Mouse (Mus musculus) adrenal gland, postnatal 25 days (tissue): ENCODE results near the gene Plac9a. TPM values are rescaled to one million over a fixed set of nuclear protein-coding genes. Genes with fewer than 3 reads are reported as not detected.
"Not testable (repeated sequence)": the region's sequence is repeated elsewhere in the genome, so short reads cannot be mapped to it uniquely, and the experiment has no call there.

Experiments used
- DNase-seq: peaks from one replicate; pipeline ENCODE4 v3.0.0; 2021; ENCODE audit warnings: mixed read lengths
- total RNA-seq: library from RNA; stranded (reverse); gene quantifications from 2 replicates; pipeline ENCODE4 v1.2.3, GENCODE M21; 2021

The Plac9a gene
- total RNA-seq, 1 experiment from 2014 or later, result 1.3 TPM

DNA sequence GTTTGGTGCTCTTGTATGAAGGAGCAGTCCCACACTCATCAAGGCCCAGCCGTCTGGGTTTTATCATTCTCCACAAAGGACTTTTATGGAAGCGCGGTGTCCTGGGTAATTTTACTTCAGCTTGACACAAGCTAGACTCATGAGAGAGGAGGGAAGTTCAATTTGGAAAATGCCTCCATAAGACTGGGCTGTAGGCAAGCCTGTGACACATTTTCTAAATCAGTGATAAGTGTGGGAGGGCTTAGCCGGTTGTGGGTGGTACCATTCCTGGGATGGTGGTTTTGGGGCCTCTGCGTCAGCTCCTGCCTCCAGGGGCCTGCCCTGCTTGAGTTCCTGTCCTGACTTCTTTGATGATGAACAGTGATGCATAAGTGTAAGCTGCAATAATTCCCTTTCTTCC, 37.6 kb downstream of the Plac9a start:
- DNase-seq, result no peak

DNA sequence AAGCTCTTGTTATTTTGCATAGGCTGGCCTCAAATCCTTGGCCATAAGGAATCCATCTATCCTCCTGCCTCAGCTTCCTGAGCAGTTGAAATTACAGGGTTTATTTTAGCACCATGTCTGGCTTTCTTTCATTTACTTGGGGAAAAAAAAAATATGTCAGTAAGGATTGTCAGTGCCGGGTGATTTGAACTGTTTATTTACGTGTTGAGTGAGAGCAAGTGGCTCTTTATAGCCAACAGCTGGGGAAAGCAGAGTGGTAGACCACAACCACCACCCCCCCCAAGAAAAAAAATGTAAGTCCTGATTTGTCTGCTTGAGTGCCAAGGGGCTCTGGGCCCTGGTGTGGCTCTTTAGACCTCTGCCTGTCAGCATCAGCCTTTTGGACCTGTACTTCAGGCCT, 39.2 kb downstream of the Plac9a start:
- DNase-seq, result no peak

DNA sequence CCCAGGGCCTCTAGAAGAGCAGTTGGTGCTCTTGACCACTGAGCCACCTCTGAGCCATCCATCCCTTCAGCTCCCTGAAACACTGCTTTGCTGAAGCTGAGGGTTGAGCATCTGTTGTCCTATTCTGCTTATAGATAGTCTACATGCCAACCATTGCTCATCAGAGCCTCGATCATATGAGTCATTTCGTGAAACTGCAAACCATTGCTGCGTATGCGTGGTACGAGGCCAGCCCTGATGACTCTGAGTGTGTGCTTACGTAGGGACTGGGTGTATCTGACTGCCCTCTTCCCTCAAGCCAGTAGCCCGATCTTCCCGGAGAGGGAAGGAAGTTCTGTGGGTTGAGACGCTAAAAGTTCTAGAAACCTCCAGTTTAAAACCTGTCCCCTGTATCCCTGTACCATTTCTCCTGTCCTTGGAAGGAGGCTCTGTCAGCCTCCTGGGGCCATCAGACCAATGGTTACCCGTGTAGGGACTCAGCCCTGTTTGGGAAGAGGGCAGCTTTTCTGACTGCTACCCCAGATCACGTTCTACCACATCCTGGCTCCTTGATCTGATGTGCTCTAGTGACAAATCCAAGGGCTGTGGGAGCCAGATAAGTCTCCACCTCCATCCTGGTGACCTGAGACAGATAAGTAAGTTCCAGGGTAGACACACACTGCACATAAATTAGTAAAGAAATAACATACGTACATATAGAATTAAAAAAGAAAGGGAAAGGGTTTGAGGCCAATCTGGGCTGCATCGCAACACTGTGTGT, 40.9 kb downstream of the Plac9a start:
- DNase-seq, result no peak

DNA sequence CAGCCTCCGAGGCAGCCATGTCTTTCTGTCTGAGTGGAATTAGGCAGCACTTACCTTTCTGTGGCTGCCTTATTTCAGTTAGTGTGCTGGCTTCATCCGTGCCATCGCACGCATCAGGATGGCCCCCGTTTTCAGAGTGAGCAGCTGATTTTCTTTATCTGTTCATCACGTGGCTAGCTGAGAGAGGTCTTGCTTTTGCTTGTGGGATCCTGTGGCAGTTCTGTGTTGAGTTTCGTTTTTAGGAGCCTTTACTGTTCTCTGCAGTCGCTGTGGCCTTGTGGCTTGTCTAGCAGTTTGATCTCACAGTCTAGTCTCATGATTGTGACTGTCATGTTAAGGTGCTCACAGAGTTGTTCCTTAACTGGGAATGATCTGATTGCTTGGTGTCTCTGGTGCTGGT, 45.0 kb downstream of the Plac9a start:
- DNase-seq, result no peak

DNA sequence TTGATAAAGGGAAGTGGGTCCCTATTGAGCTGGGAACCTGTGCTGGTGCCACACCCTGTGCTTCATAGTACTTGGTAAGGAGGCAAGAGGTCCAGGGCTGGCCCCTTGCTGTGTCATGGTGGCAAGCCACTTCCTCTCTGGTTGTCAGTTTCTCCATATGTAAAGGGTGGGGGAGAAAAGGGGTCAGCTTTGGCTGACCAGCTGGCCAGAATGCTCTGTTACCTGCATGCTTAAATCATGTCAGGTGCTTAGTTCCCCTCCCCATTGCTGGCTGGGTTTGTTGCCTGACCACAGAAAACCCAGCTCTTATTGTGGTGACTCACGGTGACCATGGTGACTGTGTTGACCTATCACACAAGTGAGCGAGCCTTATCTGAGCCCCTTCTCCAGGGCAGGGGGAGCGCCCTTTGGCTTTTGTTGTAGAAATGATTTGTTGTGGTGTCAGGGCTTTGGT, 45.7 kb downstream of the Plac9a start:
- no peak for DNase-seq

DNA sequence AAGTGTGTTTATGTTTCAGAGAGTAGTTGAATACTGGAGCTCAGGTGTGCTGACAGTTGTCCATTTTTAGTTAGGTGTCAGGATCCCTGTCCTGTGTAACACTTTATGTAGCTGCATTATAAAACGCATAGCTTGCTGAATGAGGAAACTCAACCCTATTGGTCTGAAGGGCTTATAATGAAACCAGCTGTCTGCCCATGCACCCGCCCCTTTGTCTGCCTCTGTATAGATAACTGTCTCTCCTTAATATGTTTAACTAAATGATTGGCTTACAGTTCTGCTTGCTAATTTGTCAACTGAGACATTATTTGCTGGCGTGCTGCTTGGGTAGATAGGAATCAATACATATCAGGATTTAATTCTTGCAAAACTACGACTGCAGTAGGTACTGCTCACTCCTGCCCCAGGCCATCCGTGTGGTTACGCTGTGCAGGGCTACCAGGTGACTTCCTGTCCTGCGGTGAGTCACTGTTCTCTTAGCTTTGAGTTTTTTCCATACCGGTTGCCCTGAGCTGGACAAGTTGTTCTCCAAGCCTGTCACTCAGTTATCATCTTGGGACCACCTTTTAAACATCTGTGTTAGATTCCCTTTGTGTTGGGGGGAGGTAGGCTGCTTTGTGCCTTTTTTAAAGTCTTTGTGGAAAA, 47.5 kb downstream of the Plac9a start:
- no peak for DNase-seq

DNA sequence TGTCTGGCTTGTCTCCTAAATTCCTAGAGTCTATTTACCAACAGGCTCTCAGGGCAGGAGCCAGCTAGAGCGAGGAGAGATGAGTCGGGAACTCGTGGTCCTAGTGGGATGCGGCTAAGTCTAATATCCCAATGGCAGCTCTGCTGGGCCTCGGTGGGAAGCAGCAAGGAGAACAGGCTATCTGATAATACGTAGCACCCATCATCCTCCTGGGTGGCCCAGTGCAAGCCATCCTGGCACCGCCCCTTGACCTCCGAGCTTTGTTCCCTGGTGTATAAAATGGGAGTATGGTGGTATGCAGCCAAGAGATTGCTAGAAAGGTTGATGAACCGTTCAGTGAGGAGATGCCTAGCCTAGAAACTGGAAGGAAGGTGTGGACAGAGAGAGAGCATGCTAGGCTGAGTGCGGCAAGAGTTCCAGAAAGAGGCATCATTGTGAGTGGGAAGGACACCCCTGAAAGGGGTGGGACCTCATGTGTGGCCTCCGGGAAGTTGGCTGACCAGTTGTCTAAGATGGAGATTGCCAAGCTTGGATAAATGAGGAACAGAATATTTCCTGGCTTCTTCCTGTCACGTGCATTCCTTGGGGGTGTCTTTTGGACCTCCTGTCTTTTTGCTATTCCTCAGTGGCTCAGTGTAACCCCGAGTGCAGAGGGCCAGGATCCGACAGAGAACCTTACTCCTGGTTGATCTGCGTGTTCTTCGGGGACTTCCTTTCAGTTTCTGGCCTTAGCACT, 49.0 kb downstream of the Plac9a start:
- DNase-seq, result no peak

DNA sequence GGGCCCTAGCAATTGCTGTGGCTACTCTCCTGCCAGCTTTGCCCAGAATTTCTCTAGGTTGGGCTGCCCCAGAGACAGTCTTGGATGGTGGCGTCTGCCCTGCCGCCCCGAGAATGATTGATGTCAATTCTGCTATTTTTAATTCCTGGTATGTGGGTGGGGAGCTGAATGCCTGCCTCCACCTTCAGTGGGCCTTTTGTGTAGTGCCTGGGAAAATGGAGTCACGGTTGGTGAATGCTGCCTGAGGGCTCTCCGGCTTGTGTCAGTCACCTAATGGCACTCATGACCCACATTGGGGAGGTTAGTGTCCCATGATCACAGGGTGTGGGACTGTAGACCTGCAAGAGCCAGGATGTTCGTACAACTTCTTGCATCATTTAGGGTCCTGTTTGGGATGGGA, 49.6 kb downstream of the Plac9a start:
- no peak for DNase-seq

DNA sequence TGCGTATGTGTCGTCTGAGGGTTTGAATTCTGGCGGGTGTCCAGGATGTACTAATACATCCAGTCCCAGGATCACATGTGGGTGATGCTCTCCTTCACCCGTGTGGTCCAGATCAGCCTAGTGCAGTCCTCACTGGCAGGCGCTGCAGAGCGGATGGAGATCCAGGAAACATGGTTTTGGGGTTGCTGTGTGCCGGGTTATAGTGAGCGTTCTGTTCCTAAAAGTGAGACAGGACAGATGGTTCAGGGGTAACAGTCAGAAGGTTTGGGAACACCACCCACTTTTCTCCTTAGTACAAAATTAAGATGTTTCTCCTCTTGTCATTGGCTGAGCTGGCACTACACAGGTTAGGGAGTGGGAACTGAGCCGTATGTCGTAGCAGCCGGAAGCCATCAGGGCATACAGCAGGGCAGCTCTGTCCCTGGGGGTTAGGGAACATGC, 50.8 kb downstream of the Plac9a start:
- no peak for DNase-seq

DNA sequence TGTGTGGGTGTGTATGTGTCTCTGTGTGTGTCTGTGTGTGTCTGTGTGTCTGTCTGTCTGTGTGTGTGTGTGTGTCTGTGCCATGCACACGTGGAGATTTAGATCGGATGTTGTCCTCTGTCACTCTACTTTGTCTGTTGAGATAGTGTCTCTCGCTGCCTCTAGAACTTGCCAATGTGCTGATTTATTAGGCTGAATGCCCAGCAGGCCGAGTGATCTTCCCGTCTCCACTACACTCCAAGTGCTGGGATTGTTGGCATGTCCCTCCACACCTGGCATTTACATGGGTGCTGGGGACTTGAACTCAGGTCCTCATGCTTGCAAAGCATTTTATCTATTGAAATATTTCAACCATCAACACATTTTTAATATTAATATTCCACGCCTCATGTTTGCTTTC, 51.7 kb downstream of the Plac9a start:
- no peak for DNase-seq

DNA sequence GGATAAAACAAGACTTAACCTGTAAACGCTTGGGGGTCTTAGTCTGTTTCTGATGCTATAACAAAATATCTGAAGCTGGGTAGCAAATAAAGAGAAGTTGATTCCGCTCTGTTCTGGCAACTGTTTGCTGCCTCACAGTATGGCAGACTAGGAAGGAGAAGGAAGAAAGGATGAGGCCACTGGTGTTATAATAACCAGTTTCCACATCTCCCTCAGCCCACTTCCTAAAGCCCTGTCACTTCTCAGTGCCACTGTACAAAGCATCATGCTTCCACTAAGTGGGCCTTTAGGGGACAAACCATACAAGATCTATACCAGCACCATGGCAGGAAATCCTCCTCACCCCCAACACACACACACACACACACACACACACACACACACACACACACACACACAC, 52.5 kb downstream of the Plac9a start:
- no peak for DNase-seq

DNA sequence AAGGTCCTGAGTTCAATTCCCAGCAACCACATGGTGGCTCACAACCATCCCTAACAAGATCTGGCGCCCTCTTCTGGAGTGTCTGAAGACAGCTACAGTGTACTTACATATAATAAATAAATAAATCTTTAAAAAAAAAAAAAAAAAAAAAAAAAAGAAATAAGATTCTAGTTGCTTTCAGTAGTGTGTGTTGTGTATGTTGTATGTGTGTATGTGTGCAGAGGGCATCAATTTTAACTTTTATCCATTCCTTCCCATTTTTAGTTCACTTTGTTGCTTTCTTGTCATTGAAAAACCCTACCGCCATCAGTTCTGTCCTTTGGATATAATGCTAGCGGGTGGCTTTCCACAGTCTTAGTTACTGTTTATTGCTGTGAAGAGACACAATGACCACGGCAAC, 54.2 kb downstream of the Plac9a start:
- DNase-seq, result not testable (repeated sequence)

DNA sequence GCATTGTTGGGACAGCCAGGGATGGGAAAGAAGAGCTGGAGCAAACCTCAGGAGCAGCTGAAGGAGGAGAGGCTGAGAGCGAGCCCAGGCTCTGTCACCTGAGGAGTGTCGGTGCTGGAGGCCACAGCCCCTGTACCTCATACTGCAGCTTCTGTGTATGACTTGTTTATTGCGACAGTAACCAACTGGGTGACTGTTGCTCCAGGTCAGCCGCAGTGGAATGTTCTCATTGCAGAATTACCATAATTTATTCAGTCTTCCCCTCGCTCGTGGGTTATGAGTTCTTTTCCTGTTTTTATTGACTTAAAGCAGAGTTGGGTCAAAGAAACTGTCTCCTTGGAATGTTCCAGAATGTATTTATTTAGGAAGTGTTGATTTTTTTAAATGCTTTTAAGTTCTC, 54.7 kb downstream of the Plac9a start:
- DNase-seq, result no peak

DNA sequence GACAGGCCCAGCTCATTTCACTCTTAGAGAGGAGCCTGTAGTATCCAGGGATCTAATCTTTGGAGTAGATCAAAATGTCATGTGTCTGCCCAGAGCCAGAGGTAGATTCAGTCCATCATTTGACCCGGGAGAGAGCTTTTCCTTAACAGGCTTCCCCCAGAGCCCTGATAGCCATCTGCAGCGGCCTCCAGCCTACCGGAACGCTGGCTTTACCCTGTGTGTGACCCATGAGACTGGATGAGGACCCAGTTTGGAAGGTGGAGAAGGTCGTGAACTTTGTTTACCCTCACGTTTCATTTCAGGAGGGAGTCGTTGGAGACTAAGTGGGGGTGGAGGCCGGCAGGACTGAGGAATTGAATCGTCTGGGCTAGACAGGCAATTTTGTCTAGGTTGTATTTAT, 55.2 kb downstream of the Plac9a start:
- DNase-seq, result no peak

DNA sequence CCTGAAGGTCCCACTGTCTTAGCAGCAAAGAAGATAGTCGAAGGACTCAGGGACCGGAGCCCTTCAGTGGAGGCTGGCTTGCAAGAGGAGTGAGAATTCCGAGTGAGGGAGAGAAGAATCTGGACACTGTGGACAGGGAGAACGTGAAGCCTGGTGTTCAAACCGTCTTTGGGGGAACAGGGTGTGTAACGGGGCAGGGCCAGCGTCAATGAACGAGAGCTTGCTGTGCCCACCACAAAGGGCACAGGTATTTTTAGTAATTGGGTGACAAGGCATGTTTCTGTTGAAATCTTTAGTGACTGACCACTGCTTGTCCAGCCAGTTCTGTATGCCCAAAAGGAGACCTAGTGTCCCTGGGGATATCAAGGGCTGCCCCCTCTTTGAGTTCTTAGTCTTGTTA, 56.4 kb downstream of the Plac9a start:
- DNase-seq, result no peak

DNA sequence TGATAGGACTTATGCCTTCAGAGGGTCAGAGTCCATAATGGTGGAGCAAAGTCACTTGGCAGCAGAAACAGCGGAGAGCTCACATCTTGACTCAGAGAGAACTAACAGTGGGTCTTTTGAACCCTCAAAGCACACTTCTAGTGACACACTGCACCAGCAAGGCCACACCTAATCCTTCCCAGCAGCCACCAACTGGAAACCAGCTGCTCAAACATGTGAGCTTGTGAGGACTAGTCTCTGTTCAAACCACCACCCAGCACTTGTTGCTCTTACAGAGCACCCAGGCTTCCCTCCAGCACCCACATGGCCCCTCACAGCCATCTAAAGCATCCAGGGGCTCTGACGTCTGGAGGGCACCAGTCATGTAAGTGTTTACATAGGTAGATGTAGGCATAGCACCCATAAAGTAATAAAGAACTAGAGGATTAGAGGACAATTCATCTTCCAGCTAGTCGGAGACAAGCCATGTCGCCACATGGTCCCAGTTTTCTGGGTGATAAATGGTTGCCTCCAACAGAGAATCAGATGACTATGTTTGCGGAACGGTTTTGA, 57.0 kb downstream of the Plac9a start:
- DNase-seq, result no peak

DNA sequence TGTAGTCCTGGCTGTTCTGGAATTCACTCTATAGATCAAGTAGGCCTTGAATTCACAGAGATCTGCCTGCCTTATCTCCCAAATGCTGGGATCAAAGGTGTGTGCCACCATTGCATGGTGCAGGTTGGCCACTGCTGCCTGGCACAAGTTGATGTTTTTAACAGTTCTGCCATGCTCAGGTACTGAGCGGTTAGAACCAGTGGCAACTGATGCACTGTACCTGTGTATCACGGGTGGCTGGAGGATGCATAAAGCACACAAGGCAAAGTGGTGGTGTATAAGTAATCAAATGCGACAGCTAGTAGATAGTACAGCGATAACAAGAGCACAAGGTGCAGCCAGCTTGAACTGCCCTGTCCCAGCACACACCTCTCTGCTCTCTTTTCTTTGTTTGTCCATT, 58.5 kb downstream of the Plac9a start:
- DNase-seq, result no peak

DNA sequence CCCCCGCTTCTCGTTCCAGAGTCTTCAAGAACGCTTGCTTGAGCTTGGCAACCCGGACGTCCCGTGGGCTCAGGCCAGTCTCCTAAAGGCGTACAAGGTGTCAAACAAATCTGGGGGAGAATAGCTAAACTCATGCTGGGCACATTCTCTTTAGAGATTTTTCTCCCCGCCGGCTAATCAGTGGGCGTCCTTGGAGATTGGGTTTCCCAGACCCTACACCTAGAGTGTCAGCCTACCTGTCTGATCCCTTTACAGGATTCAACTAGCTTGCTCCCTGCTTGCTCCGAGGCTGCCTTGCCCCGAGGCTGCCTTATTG, 60.3 kb downstream of the Plac9a start:
- no peak for DNase-seq

DNA sequence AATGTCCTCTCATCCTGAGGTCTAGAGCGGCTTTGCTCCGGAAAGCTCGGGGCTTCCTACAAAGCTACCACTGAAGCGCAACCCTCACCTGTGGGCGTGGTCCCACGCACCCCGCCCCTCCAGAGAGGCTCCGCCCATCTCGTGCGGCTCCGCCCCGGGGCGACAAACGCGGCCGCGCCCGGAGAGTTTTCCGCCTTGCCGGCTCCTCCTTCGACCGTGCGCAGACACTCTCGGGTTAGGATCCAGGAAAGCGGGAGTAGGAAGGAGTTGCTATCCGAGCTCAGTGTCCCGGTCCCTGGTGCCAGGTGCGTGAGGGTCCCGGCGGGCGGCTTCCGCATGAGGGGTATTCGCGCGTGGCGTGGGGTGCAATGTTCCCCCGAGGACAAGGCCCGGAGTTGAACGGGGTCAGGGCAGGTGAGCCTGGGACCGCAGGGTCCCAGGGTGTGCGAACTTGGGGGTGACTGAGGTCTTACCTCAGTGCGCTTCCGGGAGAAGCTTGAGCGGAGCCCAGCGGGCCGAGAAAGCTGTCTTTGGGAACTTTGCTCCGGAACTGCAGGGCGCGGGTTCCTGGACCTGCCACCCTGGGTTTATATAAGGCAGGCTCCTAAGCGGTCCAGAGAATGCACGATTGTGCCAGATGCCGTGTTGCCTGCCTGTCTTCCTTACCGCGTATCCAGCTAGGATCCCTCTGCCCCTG, 60.8 kb downstream of the Plac9a start, which contains the start of gene Anxa11:
Anxa11 (plus strand) TSS at position 166 of the 697 bp plus-strand sequence.
- peak; percentile 90 for DNase-seq

DNA sequence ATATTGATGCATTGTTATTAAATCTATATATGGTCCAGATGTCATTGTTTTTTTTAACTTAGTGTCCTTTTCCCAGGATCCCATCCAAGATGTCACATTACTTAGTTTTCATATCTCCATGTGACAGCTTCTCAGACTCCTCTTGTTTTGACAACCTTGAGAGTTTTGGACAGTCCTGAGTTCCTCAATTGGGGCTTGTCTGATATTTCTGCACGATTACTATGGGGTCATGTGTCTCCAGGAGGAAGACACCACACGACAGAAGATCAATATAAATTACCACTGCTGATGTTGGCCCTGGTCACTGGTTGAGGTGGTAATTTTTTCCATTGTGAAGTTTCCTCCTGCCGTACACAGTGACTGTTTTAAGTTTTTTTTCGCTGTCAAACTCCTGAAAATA, 61.3 kb downstream of the Plac9a start:
- DNase-seq, result no peak

DNA sequence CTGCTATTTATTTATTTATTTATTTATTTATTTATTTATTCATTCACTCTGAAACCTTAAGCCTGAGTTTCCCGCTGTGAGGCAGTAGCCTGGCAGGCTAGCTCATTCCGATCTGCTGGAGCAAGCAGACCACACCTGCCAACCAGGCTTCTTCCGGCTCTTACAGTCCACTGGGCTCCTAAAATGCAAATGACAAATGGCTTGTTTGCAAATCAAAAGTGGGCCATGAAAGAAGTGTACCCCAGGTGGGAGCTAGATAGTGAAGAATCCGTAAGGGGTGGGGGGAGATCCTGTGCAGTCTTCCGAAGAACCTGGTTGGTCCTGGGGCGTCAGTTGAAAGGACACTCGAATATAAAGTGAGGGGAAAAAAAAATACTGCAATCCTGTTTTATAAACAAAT, 61.9 kb downstream of the Plac9a start:
- no peak for DNase-seq

DNA sequence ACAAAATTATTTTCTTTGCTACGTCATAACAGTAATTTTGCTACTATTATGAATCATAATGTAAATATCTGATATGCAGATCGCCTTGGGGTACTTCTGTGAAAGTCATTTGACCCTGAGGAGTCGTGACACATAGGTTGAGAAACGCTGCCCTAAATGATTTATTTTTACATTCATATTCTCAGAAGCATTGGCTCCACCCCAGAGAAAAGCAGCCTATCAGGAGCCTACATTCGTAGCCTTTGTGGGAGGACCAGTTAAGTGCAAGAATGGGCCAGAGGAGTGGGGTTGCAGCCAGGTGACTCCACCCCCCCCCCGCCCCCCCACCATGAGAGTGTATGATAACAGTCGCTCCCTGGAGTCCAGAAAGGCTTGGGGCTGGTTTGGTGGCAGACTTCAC, 63.1 kb downstream of the Plac9a start:
- DNase-seq, result no peak

DNA sequence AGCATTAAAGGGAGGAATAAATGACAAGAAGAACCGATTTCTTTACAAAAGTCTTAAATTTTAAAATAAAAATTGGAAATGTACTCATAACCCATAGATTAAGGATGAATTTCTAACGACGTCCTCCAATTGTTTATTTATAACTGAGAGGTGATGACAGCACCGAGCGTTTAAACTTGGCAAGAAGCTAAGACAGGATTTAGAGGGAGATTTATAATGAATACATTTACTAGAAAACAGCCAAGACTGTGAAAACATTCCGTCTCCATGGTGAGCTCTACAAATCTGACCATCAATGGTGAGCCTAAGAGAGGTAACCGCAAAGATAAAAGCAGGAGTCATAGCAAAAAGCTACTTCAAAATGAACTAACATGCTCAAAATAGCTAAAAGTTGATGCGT, 64.5 kb downstream of the Plac9a start:
- no peak for DNase-seq
